Mouse (Mus musculus) MN1 (cell line): ENCODE data around the gene Col8a2.

Experiments
- DNase-seq: peaks from one replicate; pipeline ENCODE4 v3.0.0-alpha.2; 2016; ENCODE audit warnings: low spot score

Gene Col8a2

DNA sequence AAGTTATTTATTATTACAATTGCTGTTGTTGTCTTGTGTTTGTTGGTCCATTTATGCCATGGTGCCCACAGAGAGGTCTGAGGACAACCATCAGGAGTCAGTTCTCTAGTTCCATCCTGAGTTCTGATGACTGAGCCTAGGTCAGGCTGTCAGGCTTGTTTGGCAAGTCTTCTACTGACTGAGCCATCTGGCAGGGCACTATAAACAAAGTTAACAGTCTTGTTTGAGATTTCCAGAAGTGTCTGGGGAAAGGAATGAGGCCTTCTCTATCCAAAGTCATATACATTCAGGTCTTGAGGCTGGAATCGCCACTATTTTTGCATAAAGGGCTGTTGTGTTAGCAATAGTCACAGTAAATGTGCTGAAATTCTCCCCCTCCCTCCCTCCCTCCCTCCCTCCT, 45.2 kb downstream of the Col8a2 start:
- no peak for DNase-seq

DNA sequence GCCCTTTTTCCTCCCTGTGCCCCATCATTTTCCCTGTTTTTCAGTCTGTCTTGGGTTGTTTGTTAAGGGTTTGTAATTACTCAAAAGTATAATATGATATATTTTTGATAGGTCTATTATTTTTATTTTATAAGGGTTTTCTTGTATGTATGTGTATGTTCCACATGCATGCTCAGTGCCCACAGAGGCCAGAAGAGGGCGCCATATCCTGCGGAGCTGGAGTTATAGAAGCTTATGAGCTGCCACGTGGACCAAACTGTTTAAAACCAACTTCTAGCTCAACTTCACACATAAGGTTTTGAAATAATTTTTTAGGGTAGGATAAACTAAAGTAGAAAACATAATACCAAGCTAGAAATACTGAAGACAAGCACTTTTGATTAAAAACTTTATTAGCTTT, 45.8 kb downstream of the Col8a2 start:
- no peak for DNase-seq

DNA sequence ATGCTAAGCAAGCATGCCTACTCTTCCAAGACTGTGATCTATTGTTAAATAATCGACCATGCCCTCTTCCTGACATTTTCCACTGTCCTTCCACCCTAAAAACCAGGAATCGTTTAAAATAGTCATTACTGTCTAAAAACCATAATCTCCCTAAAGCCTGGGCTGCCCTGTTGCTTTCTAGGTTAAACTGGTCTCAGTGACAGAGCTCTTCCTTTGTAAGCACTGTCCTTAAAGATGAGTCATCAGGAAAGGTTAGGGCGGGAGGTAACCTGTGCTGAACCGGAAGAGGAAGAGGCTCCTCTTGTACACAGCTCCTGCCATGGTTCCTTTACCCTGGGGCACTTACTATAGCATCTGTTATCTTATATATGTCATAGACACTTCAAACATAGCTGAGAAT, 52.9 kb downstream of the Col8a2 start:
- no peak for DNase-seq

DNA sequence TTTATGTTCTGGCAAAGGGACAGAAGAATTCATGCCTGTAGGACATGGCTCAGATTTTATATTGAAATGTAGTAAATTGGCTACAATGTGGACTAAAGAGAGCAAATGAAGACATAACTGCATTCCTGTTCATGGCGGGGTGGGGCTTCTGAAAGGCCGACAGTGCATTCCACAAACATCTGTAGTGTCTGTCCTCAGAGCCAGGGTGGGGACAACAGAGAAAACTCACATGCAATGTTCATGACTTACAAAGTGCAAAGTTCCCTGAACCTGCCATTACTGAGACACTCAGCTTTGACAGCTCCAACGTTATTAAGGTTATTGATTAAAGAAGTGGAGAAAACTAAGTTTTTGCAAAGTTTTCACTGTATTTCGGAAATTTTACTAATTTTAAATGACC, 56.9 kb downstream of the Col8a2 start:
- no peak for DNase-seq

DNA sequence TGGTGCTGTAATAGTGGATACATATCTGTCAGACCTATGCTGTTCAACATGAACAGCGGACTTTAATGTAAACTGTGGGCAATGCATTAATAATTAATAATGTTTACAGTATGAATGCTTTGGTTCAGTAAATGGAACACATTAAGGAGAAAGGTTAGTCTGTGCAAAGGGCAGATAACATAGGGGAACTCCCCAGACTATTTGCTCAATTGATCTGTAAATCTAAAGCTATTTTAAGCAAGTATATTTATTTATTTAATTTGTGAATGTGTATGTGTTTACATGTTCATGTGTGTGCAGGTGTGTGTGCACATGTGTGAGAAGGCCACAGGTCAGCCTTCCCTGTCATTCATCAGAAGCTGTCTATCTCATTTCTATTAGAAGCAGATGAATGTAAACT, 73.5 kb downstream of the Col8a2 start:
- DNase-seq, result no peak
